Mouse (Mus musculus) ES-E14 (cell line): ENCODE measurements at regions not wholly inside any gene's neighbourhood (a gene's known extent, or its start where the extent isn't known, plus 50 kb on each side); places are given as distances from the start of the nearest gene placed in this dataset.
"Not testable (repeated sequence)": the region's sequence is repeated elsewhere in the genome, so short reads cannot be mapped to it uniquely, and the experiment has no call there.

ENCODE experiments used
- CHD2 ChIP-seq: IDR thresholded peaks from 2 replicates; pipeline ENCODE4 v1.6.1; 2014; ENCODE audit warnings: mild to moderate bottlenecking, low read depth, low read length, inconsistent platforms
- HCFC1 ChIP-seq: IDR thresholded peaks from 2 replicates; pipeline ENCODE4 v1.6.1; 2012; ENCODE audit warnings: low read length, inconsistent platforms, borderline replicate concordance; ENCODE audit not compliant: insufficient read depth
- MAFK ChIP-seq: IDR thresholded peaks from 2 replicates; pipeline ENCODE4 v1.6.1; 2014; ENCODE audit warnings: mild to moderate bottlenecking, low read depth, low read length, inconsistent platforms; ENCODE audit not compliant: insufficient read depth
- ZNF384 ChIP-seq: IDR thresholded peaks from 2 replicates; pipeline ENCODE4 v1.6.1; 2012; ENCODE audit warnings: low read depth, low read length, inconsistent platforms

DNA sequence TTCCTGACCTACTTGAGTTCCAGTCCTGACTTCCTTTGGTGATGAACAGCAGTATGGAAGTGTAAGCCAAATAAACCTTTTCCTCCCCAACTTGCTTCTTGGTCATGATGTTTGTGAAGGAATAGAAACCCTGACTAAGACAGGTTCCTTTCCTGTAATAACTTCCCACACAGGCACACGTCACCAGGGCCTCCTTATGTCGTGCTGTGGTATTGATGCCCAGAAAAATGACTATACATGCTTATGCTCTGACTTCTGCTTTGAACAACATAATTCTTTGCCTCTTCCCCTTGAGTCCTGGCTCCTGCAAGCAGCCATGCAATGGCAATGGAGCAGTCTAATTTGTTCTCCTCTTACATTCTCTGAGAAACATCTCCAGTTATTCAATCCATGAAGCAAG, 151.5 kb downstream of the BC067074 start:
- TF ChIP-seq ZNF384, HCFC1, MAFK, CHD2: not testable (repeated sequence)
